Mouse (Mus musculus) megakaryocyte, embryonic 14.5 days (primary cell): ENCODE results near the gene Nkapl.

Experiments
- FLI1 ChIP-seq: IDR thresholded peaks from 2 replicates; pipeline ENCODE4 v1.6.1; 2012; ENCODE audit warnings: low read length, inconsistent platforms, mixed read lengths
- GATA1 ChIP-seq: IDR thresholded peaks from 3 replicates; pipeline ENCODE4 v1.6.1; 2012; ENCODE audit warnings: mixed read lengths, low read length, inconsistent platforms, borderline replicate concordance

DNA sequence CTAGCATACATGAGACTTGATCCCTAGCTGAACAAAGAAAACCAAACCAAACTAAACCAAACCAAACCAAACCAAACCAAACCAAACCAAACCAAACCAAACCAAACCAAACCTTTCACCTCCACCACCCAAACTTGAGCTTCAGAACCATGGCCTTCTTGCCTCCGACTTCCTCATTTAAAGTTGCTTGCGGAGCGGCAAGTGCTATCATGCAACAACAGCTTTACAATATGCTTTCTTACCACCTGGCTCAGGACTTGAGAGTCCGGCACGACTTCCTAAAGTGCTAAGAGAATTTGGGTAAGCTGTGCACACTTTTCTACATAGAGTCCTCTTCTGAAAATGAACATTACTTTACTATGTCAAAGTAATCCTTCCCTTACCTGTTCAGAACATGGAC, 34.0 kb upstream of the Nkapl start:
- no peak for TF ChIP-seq GATA1
- no peak for TF ChIP-seq FLI1
